Mouse (Mus musculus): ENCODE data around the gene Tbcd.

GRCm38 (mm10) chr11:121552167-121552566 is 100.4 kb downstream of the Tbcd start:
- TF ChIP-seq CTCF (IDR thresholded peaks at IDR 0.05; ENCODE audit: extremely low read depth, insufficient read length, insufficient replicate concordance, low read depth, low read length) (no peak), POLR2A (IDR thresholded peaks at IDR 0.05; ENCODE audit: low read depth, low read length) (no peak)
